Mouse (Mus musculus) heart, adult 2 months (tissue): ENCODE results near the gene Aplnr.

Experiments
- EP300 ChIP-seq: fragments of 200-500 bp; IDR thresholded peaks from 2 replicates; pipeline ENCODE4 v1.6.1; 2011; ENCODE audit warnings: low read depth, low read length, control low read depth; ENCODE audit not compliant: insufficient read depth
- POLR2A ChIP-seq: fragments of 200-500 bp; IDR thresholded peaks from 2 replicates; pipeline ENCODE4 v1.6.1; 2011; ENCODE audit warnings: mild to moderate bottlenecking, low read depth, low read length, control low read depth; ENCODE audit not compliant: insufficient read depth

DNA sequence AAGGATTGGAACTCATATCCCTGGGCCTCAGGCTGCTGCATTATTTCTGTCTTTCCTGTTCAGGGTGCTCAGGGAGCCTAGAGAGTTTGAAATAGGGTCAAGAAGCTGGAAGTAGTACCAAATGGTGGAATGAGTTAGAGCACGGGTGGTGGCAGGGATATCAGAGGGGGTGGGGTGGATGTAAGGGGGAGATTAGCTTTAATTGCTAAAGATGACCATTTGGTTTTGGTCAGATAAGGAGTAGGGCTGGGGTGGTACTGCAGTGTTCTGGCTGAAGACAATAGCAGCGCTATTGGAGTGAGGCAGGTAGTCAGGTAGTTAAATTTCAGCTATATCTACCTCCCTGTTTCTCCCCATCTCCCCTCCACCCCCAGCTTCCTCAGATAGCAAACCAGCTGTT is 4.8 kb upstream of the Aplnr start:
- TF ChIP-seq POLR2A, result no peak
- no peak for TF ChIP-seq EP300
